Mouse (Mus musculus) adrenal gland, postnatal 36 days (tissue): ENCODE data around the gene Hist3h2a. TPM values are rescaled to one million over a fixed set of nuclear protein-coding genes. Genes with fewer than 3 reads are reported as not detected.

Experiments
- DNase-seq, 2 experiments: peaks; one replicate each; pipeline ENCODE4 v3.0.0; 2021; ENCODE audit warnings: mixed read lengths in 1 of 2
- long read RNA-seq, 2 experiments: library from polyadenylated mRNA; stranded (forward); transcript quantifications; one replicate each; pipeline ENCODE4 v2.0.0; 2021; ENCODE audit warnings: borderline sequencing depth in 2 of 2
- total RNA-seq, 2 experiments: library from RNA; stranded (reverse); gene quantifications; 2 replicates each; pipeline ENCODE4 v1.2.3; 2021

Gene Hist3h2a
- 10 to 100 TPM; 20.0 to 21.8 TPM for total RNA-seq
- long read RNA-seq, experiment 1, transcript Hist3h2a-201 (1 exons, 2,146 nt) = major isoform, 59 of 59 reads
- long read RNA-seq, experiment 1, partial matches to known transcripts = 0 of 59 reads
- long read RNA-seq, experiment 1, other reads (novel, unspliced or antisense) = 0 of 59 reads
- long read RNA-seq, experiment 2, transcript Hist3h2a-201 (1 exons, 2,146 nt) = major isoform, 27 of 27 reads
- long read RNA-seq, experiment 2, partial matches to known transcripts = 0 of 27 reads
- long read RNA-seq, experiment 2, other reads (novel, unspliced or antisense) = 0 of 27 reads

DNA sequence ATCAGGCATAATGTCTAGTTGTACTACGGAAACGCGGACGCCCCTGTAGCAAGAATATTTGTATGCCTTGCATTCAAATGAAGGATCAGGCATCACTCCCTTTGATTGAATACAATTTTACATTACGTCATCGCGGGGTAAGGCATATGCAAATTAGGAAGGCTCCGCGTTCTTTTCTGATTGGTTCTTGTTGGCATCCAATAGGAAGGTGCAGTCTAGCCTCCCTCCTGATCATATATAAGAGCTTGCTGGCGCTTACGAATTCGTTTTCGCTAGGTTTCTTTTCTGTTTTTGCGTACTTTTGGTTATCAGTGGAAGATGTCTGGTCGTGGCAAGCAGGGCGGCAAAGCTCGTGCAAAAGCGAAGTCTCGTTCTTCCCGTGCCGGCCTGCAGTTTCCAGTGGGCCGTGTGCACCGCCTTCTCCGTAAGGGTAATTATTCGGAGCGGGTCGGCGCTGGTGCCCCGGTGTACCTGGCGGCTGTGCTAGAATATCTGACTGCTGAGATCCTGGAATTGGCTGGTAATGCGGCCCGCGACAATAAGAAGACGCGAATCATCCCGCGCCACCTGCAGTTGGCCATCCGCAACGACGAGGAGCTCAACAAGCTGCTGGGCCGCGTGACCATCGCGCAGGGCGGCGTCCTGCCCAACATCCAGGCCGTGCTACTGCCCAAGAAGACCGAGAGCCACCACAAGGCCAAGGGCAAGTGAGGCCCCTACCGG lies at the start of gene Hist3h2a, which contains the start of gene Trim17:
Gene Hist3h2a, plus strand, starts transcription at position 266 of the 723 bp plus-strand sequence.
Gene Trim17, plus strand, starts transcription at position 266 of the 723 bp plus-strand sequence.
- peak; percentile 83 to 86 for DNase-seq

- DNase-seq = no peak
Measured at GRCm38 (mm10) chr11:58904838-58905237, 49.6 kb upstream of the Hist3h2a start.

DNA sequence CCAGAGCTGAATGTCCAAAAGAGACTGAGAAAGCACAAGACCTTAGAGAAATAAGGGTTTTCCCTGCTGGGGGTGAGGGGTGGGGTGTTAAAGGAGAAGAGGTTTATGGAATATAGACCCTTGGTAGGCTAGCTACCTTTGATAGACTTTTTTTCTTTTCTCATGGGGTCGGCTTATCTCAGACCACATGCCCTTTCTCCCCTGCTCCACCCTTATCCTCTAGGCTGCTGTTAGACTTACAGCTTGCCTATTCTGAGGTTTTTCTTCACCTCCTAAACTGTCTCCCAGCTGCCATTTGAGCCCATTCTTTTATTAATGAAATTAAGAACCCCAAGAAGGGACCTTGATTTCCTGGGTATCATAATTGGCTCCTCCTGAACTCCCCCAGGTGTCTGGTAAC lies 40.7 kb upstream of the Hist3h2a start:
- no peak for DNase-seq

DNA sequence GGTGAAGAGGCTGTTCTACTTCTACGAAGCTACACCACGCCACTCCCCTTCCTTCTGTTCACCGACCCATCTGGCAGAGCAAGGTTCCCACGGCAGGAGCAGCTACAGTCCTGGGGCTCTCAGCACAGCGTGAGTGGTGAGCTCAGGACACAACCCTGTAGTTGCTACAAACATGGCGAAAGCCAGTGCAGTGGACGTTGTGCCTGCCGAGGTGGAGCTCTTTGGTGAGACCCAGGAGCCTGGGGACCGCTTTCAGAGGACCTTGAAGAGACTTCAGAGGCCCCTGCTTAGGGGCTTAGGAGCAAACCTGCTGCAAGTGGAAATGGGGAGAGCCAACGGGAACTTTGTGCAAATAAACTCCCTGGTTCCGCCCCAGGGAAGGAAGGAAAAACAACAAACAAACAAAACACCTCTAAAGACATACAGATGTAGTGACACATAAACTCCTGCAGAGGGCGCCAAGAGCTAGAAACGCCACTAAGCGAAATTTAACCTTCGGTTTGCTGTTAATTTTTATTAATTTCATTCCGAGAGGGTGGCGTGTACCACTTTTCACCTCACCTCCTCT lies 39.9 kb upstream of the Hist3h2a start:
- DNase-seq = peak in 1 of 2 experiments; percentile 29

- DNase-seq = peak; percentile 59 to 71
Measured at GRCm38 (mm10) chr11:58916879-58917744, 37.4 kb upstream of the Hist3h2a start.

- DNase-seq = no peak
Measured at GRCm38 (mm10) chr11:58917745-58918366, 36.6 kb upstream of the Hist3h2a start, which contains the start of gene Btnl10. TSS of gene Btnl10 (plus strand) at chr11:58917908.

DNA sequence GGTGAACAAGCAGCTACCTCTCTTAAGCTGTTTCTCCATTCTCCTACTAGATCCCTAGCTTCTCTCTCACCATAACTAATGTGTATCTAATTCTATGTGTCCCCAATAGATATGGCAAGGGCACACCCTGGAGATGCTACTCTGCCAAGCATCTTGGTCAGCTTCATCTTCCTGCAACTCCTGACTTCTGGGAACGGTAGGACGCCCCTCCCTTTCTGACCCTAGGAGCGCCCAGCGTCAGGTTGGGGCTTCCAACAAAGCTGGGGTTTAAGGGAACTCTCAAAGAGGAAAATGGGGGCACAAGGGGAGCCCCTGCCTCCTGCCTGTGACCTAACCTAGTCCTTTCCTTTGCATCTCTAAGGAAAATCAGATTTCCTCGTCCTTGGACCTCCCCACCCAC lies 35.7 kb upstream of the Hist3h2a start:
- DNase-seq = no peak

- no peak for DNase-seq
Measured at GRCm38 (mm10) chr11:58922420-58922819, 32.1 kb upstream of the Hist3h2a start.

- no peak for DNase-seq
Measured at GRCm38 (mm10) chr11:58926651-58927050, 27.8 kb upstream of the Hist3h2a start.

- no peak for DNase-seq
Measured at GRCm38 (mm10) chr11:58927053-58927452, 27.4 kb upstream of the Hist3h2a start.

- peak; percentile 56 to 73 for DNase-seq
Measured at GRCm38 (mm10) chr11:58927790-58928651, 26.5 kb upstream of the Hist3h2a start.

DNA sequence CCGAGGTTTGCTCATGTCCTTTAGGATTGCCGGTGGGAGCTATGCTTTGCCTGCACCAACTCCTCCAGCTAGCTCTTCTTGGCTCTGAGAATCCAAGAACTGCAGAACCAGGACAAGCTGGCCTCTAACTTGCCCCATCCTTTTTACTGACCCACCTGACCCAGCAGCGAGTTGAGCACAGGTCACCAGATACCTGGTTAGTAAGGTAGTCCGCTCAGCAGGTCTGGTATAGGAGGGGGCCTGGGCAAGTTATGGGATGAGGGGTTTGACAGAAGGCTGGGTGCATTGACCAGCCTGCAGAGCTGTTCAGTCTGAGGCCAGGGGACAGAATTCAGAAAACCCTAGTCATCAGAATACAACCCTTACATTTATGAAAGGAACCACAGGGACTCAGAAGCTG lies 25.4 kb upstream of the Hist3h2a start:
- no peak for DNase-seq

DNA sequence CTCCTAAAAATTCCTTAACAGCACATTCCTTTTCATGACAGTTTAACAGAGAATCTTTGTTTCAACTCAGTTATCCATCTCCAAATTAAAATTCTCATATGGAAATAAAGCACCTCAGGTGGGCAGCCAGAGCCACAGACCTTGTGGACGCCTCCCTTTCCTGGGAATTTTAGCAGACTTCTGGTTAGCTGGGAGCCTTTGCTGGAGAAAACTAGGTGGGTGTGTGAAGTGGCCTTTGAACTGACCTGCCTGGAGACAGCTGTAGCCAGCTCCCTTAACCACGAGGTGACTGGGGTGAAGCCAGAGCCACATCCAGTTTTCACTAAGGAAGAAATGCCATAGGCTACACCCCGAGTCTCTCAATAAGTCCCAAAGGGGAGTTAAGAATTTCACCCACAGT lies 24.8 kb upstream of the Hist3h2a start:
- DNase-seq = no peak

GRCm38 (mm10) chr11:58930254-58930653 lies 24.2 kb upstream of the Hist3h2a start:
- no peak for DNase-seq

DNA sequence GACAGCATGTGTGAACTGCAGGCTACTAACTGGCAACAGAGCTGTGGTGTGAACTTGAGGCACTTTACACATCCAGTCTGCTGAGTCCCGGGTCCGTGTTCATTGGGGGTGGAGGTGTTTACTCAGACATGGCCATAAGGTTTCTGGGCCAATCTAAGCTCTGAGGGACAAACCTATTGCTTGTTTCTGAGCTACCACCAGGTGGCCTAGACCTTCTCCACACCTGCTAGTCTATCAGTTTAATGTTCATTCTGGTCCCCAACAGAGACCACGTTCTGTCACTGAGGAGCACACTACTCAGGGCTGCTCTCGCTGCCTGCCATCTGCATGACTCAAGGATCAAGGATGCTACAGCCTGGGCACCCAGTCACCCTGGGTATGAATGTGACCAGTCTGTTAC lies 22.9 kb upstream of the Hist3h2a start:
- DNase-seq = no peak

- DNase-seq = peak; percentile 30 to 39
Measured at GRCm38 (mm10) chr11:58937909-58938308, 16.6 kb upstream of the Hist3h2a start.

DNA sequence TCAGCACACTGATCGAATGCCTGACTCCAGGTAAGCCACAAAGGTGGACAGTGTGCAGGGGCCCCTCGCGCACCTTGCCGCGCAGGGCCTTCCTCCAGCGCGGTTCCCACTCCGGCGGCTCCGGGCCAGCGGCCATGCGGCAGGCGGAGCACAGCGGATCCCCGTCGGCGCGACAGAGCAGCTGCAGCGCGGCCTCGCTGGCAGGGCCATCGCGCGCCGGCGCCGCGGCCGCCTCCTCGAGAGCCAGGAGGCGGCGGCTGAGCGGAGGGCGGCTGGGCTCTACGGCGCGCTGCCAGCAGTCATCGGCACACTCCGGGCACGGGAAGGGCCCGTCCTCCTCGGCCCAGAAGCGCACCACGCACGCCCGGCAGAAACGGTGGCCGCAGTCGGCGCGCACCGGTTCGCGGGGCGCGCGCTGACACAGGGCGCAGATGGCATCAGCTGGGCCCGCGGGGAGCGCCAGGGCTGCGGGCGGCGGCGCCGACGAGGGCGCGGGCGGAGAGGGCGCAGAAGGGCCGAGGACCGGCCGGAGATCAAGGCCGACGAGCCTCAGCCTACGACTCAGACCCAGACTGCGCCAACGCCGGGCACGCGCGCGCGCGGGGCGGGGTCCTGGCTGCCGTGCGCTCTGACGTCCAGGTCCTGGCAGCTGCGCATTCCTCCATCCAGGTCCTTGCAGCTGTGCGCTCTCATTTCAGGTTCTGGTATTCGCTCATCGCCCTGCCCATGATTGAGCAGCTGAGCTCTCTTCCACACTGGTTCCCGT lies 16.0 kb upstream of the Hist3h2a start, which contains the start of gene Rnf187:
Gene Rnf187, minus strand, starts transcription at position 595 of the 766 bp plus-strand sequence.
- peak; percentile 95 to 96 for DNase-seq

GRCm38 (mm10) chr11:58939088-58939439 lies 15.4 kb upstream of the Hist3h2a start:
- DNase-seq = no peak

DNA sequence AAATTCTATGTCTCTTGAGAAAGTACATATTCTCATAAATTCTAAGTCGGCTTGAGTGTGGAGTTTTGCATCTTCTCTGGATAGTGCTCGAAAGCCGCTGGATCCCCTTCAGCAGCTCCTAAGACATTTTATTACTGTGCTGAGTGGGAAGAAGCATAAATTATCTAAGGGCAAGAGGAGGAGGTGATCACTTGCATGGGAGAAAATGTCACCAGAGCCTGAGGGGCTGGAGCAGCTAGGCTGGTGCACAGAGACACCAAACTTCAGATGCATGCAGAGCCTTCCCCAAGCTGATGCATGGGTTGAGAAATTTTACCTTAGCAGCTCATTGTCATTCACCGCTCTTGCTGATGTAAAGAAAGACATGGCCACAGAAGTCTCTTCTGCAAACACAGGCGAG lies 10.3 kb upstream of the Hist3h2a start:
- DNase-seq = no peak

DNA sequence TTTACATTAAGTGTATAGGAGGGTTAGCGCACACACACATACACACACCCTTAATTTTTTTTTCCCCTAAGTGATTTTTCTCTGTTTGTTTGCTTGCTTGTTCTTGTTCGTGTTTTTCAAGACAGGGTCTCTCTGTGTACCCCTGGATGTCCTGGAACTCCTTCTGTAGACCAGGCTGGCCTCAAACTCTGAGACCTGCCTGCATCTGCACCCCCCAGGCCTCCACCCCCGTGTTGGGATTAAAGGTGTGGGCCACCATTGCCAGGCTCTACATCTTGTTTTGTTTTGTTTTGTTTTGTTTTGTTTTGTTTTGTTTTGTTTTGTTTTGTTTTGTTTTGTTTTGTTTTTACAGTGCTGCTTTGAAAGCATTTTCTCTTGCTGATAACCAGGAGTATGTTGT lies 7.2 kb upstream of the Hist3h2a start:
- DNase-seq = no peak
